Mouse (Mus musculus) layer of hippocampus, postnatal 14 days (tissue): ENCODE data around the gene Usmg5. TPM values are rescaled to one million over a fixed set of nuclear protein-coding genes. Genes with fewer than 3 reads are reported as not detected.

Source experiments
- DNase-seq, 2 experiments: peaks; one replicate each; pipeline ENCODE4 v3.0.0; 2021 to 2022; ENCODE audit warnings: low spot score in 2 of 2, mixed read lengths in 1 of 2
- total RNA-seq, 2 experiments: library from RNA; stranded (reverse); gene quantifications; 2 replicates each; pipeline ENCODE4 v1.2.3; 2021

Usmg5 gene
- total RNA-seq, 2 experiments from 2014 or later = 874 to 891 TPM

DNA sequence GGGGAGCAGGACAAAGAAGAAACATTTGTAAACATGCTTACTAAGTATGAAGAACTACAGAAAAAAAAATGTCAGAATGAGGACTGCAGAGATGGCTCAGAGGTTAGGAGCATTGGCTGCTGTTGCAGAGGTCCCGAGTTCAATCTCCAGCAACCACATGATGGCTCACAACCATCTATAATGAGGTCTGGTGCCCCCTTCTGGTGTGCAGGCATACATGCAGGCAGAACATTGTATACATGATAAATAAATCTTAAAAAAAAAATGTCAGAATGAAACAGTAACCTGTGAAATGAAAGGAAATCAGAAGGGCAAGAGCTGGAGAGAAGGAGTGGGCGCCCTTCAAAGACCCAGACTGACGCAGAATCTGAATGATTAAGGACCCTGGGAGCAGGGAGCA, 24.6 kb downstream of the Usmg5 start:
- no peak for DNase-seq

- no peak for DNase-seq
Observed at GRCm38 (mm10) chr19:47057684-47058083, 32.8 kb downstream of the Usmg5 start.

GRCm38 (mm10) chr19:47053471-47053870, 37.0 kb downstream of the Usmg5 start:
- no peak for DNase-seq

DNA sequence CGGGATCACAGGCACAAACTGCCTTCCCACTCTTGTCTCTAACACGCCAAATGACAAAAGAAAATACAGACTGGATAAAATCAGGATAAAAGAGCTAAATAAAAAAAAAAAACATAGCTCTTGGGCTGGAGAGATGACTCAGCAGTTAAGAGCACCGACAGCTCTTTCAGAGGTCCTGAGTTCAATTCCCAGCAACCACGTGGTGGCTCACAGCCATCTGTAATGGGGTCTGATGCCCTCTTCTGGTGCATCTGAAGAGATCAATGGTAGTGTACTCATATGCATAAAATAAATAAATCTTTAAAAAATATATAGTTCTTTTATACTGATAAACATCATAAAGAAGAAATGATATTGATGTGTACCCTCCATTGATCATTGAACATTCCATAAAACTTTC, 37.5 kb downstream of the Usmg5 start:
- DNase-seq = no peak

DNA sequence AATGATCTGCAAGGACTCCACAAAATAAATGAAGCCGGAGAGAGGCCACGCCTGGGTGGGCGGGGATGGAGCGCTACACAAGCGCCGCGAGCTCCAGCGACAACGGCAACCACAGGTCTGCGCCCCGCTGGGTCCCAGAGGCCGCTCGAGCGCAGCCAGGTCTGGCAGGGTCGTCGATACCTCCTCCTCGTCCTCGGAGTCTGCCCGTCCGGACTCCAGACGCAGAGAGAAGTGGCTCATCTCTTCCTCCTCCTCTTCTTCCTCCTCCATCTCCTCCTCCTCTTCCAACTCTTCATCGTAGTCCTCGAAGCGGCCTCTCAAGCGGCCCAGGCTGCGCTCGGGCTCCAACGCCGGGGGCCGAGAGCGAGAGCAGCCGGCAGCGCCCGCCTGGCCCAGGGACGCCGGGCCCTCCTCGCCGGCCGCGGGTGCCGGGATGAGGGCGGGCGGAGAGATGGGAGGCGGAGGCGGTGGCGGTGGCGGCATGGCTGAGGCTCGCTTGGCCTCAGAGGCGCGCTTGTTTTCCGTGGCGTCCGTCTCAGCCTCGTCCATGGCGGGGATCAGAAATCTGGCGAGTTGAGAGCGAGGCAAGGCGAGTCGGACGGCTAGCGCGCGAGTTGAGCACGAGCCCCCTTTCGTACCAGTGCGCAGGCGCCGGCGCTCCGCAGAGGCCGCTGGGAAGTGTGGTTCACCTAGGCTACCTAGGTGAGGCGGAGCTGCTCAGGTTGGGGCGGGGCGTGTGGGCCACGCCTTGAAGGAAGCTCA, 40.0 kb downstream of the Usmg5 start, which contains the start of gene Pcgf6:
Gene Pcgf6 (minus strand): TSS at position 636 of the 762 bp plus-strand sequence.
- DNase-seq = peak; percentile 74 to 81

DNA sequence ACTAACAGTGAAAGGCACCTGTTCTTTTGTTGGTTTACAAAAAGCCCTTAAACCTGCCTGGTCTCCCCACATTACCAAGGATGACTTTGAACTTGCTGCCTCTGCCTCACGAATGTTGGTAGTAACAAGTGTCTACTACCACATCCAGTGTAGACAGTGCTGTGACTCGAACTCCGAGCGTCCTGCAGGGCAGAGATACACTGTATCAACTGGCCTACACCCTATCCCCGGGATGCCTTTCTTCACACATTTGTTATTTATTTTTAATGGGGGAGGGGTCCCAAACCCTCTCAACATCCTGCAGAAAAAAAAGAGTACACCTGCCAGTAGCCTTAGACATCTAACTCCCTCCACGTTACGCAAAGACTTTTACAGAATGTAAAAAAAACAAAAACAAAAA, 40.6 kb downstream of the Usmg5 start:
- no peak for DNase-seq

GRCm38 (mm10) chr19:47049061-47049460, 41.4 kb downstream of the Usmg5 start:
- DNase-seq = no peak

GRCm38 (mm10) chr19:47047236-47047833, 43.1 kb downstream of the Usmg5 start:
- no peak for DNase-seq

DNA sequence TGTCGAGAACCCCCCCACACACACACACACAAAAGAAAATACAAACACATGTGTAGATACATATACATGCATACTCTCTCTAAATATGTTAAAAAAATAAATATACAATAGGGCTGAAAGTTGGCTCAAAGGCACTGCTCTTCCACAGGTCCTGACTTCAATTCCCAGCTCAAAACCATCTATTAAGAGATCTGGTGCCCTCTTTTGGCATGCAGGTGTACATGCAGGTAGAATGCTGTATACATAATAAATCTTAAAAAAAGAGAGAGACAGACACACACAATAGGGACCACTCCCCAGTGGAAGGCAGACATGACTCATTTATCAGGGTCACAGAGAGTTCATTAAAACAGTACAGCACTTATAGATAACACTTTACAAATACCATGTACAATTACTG, 44.1 kb downstream of the Usmg5 start:
- no peak for DNase-seq

- no peak for DNase-seq
Observed at GRCm38 (mm10) chr19:47043608-47044007, 46.8 kb downstream of the Usmg5 start.

DNA sequence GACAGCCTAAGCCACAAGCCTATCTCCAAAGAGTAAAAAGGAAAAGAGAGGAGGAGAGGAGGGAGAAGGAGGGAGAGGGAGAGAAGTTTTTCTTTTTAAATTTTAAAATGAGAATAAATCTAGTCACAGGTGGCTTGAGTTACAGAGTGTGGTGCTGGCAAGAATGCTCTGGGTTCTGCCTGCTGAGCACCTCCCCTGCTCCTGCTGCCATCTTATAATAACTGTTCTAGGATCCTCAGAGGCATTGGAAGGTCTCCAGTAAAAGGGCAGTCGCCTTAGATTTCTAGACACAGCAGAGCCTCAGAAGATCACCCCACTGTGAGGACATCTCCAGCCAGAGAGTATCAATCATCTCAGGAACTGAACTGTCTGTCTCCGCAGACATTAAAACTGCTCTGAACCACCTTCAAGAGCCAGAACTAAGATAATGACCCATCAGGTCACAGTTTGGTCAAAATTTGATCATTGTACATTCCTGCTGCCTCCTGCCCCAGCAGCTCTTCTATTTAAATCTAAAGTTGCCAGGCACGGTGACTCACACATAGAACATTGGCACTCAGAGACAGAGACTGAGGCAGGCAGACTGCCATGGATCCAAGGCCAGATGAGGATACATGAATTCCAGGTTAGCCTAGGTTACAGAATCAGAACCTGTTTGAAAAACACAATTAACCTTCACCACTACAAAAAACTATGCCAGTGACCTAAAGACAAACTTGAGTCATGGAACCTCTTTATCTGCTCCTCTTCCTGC, 49.5 kb downstream of the Usmg5 start:
- DNase-seq = no peak

DNA sequence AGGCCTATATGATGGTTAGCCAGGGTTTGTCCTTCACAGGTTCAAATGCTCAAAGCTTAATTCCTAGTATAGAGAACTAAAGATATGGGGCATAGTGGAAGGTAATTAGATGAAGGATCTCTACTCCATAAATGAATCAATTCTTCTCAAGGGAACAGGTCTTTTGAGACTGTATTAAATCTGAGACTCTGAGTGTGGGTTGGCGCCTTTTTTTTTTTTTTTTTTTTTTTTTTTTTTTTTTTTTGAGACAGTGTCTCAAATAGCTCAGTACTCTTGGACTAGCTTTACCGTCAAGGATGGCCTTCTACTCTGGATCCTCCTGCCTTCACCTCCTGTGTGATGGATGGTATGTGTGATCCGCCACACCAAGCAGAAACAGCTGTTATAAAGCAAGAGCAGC, 53.9 kb downstream of the Usmg5 start:
- no peak for DNase-seq

- no peak for DNase-seq
Observed at GRCm38 (mm10) chr19:47034916-47035315, 55.5 kb downstream of the Usmg5 start.

Other genes with a start within 250 kb of the Usmg5 start
- gene Ina, start 75.9 kb downstream of the Usmg5 start, total RNA-seq = 100 to 1,000 TPM; 185 to 190 TPM
- 10 to 100 TPM; 68.8 to 69.3 TPM for gene Nt5c2, start 75.5 kb downstream of the Usmg5 start, total RNA-seq
- 10 to 100 TPM; 18.9 to 19.4 TPM for gene Pcgf6, start 39.7 kb downstream of the Usmg5 start, total RNA-seq
- 1 to 10 TPM; 5.2 to 6.1 TPM for gene Taf5, start 22.9 kb downstream of the Usmg5 start, total RNA-seq
- gene Pdcd11, start 121 bp upstream of the Usmg5 start, total RNA-seq = 10 to 100 TPM; 17.5 to 17.7 TPM
- 1 to 10 TPM; 3.6 to 3.9 TPM for gene Calhm2, start 47.6 kb upstream of the Usmg5 start, total RNA-seq
- not detected for gene Calhm1, start 53.6 kb upstream of the Usmg5 start, total RNA-seq
- not detected for gene Calhm3, start 67.1 kb upstream of the Usmg5 start, total RNA-seq
- 100 to 1,000 TPM; 161 to 164 TPM for gene Neurl1a, start 88.2 kb upstream of the Usmg5 start, total RNA-seq